Mouse (Mus musculus): ENCODE data around the gene Irf7.

GRCm38 (mm10) chr7:141217343-141218013 lies 48.8 kb downstream of the Irf7 start:
- no peak for TF ChIP-seq CTCF (IDR thresholded peaks at IDR 0.05; ENCODE audit: control insufficient read depth, insufficient read depth, insufficient replicate concordance, low read depth, low read length)
- no peak for TF ChIP-seq POLR2A (IDR thresholded peaks at IDR 0.05; ENCODE audit: control insufficient read depth, low read depth, low read length)
